Mouse (Mus musculus) right cerebral cortex, adult 18-20 months (tissue): ENCODE data around the gene Utp6.
A peak's percentile ranks its signal among the peaks of the same experiment; 100 is the strongest.

Experiments
- DNase-seq: peaks from one replicate; pipeline ENCODE4 v3.0.0; 2022; ENCODE audit warnings: mixed read lengths

Utp6 gene

DNA sequence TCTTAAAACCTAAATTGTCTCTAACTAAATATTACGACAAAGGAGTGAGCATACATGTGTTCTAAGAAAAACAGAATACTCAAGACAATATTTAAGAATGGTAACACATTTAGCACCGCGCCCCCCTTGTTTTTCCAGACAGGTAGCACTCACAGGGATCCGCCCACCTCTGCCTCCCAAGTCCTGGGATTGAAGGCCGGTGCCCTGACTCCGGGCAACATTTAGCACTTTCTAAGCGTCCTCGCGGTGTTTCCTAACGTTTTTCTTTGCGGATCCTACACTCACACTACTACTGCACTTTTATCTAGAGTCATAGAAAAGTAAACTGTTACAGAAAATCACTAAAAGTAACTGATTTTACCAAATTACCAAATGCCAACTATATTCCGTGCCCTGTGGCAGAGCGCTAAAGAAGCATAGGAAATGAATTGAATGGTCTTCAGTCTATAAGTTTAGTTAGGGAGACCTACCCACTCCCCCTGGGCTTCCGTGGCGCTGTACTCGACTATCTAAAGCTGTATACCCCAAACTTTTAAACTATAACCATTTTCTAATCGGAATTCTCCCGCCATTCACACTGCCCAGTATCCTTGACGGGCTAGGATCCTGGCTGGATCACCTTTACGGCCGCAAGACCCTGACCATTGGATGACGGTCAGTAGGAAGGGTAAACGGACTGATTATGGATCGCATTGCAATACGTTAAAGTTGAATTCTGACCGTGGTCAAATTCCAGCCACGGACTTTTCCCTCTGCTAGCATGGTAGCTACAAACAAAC is 655 bp downstream of the Utp6 start:
- no peak for DNase-seq

DNA sequence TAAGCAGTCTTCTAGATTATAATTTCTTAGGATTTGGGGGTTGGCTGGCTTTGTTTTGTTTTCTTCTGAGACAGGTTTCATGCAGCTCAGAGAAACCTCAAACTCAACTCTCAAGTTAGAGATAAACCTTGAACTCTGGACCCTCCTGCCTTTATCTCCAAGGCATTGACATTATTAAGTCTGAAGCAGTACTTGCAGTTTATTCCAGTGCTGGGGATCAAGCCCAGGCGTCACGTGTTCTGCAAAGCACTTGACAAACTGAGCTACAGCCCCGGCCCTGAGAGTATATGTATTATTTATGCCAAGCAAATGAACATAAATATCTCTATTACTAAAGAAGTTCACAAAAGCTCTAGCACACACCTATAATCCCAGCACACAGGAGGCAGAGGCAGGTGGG is 14.9 kb downstream of the Utp6 start:
- DNase-seq = no peak

DNA sequence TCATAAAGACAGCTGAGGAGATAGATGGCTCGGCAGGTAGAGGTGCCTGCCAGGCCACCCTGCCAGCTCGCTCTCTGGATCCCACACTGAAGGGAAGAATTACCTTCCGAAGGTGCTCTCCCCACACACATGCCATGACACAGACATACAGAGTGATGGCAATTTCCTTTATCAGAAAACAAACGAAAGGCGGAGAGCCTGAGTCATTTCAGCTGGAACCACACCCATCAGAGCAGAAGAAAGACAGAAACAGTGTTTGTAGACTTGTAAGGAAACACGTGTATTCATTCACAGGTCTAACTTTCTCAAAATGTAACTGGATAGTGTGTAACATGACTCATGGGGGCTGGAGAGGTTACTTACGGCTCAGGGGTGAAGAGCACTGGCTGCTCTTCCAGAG is 18.6 kb downstream of the Utp6 start:
- DNase-seq = no peak

DNA sequence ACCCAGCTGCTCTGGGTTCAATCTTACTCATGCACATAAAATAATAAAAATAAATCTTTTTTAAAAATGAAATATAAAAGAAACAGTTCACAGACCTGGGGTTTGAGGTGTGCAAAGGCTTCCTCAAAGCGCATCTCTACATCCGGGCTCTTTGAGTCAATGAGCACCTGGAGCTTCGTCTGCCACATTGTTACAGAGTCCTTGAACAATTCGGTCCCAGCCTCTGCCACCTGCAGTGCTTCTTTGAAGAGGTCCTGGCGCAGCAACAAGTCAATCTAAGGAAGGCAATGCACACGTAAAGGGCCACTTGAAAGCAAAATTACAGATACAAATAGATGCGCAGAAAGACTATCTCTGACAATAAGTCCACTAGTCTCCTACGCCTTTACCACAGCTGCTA is 19.1 kb downstream of the Utp6 start:
- DNase-seq = no peak

DNA sequence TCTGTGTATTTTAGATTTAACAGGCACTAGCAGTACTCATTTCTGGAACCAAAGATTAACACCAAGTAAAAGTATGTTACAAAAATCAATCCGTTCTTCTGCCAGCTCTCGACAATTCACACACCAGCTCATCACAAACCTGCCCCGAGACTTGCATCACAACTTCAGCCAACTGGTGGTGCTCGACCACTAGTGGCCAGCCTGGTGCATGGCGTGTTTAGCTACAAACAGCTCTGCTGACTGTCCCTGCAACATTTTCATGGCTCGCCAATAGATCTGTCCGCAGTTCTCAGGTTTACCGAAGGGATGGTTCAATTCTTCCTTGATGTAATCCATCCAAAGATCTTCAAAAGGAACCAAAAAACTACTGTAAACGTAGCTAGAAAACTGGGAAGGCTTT is 26.4 kb downstream of the Utp6 start:
- no peak for DNase-seq

DNA sequence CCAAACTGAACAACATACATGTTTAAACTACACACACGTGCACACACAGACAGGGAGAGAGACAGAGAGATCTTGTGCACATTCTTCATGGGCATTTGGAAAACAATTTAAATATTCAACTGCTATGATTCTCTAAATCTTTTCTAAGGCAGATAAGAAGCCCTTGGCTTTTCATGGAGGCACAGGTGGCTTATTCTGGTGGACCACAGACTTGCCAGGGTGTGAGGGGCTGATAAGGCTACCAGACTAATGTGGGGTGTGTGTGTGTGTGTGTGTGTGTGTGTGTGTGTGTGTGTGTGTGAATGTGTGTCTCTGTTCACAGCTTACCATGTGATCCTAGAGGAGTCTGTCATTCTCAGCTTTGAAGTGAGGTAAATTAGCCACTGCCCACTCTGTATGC is 39.4 kb downstream of the Utp6 start:
- no peak for DNase-seq

DNA sequence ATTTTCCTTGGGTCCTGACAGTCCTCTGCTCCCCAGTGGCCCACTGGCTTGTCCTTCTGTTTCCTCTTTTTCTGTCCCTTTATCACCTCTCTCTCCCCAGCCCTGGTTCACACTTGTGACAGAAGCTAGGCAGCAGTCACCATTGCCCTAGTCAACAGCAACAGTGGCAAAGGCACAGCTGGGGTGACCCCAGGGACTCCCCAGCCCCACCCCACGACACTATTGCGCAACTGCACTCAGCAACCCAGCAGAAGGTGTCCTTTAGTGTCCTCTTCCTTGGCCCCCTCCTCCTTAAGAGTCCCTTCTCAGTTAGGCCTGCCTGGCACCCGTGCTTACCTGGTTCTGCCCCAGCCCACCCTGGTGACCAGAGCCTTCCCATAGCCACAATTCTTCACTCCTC is 40.0 kb downstream of the Utp6 start:
- DNase-seq = no peak

DNA sequence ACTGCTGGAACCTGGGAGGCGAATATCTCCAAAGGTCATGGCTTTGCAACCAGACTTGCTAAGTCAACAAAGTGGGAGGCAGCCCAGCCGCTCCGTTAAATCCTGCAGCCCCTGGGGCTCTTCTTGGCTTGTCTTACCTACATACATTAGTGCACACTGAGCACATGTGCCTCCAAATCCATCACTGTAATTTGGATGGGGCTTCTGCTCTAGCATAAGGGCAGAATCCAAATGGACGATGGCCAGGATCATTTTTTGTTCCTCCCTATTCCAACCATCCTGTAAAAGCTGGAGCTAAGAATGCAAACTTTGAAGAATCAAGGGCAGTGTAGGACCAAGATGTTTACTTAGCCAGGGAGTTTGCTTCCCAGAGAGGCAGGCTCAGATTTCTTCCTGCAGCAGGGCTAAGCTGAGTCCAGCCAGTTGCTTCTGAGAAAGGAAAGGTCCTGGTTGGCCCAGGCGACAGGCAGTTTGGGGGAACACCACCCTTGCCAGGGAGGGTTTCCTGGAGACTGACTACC is 41.6 kb downstream of the Utp6 start:
- no peak for DNase-seq

DNA sequence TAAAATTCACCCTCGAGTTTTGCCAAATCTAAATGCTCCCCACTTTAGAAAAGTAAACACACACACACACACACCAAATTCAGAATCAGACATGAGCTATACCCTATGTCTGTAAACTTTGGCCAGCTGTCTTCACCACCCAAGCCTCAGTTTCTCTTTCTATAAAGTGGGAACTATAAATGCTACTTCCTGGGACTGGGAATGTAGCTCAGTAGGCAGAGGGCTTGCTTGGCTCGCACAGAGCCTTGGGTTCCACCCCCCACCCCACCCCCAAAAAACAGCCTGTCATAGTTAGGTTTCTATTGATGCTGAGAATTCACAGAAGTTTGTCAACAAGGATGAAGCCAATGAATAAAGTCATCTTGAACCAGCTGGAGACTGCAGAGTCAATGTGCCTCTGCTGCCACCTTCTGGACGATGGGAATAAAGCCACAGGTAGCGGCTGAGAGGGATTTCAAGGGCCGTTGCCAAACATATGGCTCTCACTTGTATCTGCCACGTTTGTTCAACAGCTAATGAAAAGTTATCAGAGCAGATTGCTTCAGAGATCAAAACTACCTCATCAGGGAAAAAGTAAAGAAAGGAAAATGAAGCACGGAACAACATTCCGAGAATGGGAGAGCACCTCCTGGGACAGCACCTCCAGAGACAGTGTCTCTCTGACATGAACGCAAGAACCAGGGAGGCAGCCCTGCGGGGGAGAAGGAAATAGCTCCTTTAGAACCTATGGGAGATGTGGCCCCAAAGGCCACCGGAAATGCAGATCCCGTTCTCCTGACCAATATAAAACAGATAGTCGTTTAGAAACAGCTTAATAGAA is 42.3 kb downstream of the Utp6 start:
- DNase-seq = peak; percentile 81

DNA sequence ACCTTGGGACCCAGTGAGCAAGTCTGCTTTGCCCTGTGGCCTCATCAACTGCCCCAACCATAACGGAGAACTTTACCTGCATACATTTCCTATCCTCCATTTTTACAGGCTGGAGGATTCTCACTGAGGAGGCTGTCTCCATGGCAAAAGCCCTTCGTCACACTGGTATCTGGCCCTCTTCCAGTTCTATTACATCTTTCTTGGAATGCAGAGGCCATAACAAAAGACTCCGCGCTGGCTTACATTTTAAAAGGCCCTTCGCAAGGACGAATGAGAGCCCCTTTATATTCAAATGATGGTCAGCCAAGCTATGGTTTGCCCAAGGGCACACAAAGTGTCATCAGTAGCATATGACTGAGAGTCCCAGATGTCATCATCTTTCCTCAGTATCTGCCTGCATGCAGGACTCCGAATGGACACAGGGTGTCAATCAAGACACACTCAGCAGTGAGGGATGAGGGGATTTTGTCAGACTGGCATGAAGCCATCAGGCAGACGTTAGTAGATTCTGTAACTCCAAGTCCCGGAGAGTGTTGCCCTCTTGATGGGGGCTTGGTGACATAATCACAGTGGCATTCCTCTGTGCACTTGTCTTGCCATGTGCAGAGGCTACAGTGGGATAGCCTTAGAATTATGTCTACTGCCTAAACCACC is 46.4 kb downstream of the Utp6 start:
- DNase-seq = no peak

DNA sequence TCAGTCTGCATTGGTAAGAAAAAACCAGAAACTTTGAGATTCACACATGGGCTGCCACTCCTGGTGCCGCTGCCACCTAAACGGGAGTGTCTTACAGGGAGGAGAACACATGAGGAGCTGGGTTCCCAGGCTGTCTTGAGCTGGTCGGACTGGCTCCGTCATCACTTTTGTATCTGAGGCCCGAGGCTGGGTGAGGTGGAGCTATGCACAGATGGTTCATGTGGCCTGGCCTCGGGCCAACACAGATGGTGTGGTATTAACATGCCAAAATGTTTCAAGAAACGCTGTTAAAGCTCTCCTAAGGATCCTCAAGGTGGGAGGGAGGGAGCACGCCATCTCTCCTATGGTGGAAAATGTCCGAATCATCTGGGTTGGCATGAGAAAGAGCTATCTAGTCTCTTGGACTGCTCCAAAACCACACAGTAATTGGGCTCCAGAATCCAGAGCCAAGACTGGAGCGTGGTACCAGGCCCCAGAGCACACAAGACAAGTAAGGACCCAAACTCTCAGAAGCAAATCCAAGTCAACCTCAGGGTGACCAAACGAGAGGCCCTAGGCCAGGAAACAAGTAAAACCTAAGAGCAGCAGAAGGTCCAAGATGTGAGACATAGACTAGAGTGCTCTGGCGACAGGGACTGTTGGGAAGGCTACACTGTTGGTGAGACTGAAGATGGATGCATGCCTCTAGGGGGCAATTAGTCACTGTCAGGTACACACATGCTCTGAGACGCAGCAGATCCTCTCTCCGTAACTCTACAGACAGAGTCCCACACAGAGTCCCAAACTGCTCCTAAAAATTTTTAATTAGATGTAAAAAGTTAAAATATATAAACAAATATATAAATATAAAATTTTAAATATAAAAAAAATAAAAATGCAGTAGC is 53.3 kb downstream of the Utp6 start:
- peak; percentile 13 for DNase-seq

DNA sequence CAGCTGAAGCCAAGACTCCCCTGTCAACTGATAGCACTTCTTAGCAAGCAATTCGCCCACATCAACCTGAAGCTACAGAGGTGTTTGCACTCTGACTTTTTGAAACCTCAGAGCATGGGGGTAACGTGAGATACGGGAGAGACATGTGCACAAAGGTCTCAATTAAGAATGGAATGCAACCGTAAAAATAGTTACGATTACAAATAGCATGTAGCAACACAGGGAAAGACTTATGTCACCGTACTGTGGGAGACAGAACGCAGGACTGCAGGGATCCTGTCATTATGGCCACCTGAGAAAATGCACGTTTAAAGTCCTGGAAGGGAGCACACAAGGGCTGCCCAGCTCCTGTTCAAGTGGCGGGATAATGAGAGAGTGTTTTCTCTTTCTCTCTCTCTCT is 55.3 kb downstream of the Utp6 start:
- DNase-seq = no peak

DNA sequence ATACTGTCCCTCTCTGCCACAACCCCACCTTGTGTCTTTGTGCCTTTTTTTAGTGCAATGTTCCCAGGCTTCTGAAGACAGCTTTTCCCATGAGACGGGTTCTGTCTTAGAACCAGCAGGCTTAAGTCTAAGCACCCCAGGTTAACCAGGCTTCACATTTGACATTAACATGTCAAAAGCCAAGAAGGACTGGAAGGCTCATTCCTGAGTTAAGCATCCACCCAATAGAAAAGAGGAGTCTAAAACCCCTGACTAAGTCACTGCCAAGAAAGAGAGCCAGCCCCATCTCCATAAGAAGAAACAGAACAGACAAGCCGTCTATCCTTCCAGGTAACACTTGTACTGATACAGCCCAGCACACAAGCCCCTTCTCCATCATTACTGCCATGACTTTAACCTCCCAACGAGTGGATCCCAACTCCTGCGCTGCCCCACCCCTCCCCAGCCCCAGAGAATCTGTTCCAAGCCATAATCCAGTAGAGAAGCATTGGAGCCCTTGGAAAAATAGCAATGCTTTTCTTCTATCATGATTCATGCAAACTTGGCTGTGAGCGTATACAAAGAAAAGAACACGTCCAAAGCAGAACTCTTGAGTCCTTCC is 59.2 kb downstream of the Utp6 start:
- DNase-seq = no peak

DNA sequence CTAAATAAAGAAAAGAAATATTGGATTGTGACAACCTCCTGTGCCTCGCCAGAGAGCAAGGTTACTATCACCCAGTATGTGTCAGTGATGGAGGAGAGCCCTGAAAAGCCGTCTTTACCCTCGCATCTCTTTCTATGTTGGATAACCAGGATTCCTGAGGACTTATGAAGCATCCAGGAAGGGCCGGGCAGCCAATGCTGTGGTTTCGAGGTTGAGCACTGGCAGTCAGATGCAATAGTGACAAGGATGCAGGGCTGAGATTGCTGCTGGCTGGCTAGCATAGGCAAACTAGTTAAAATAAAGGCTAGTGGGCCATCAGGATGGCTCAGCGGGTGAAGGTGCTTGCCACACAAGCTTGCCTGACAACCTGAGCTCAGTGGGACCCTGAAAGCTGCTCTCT is 61.0 kb downstream of the Utp6 start:
- DNase-seq = no peak

DNA sequence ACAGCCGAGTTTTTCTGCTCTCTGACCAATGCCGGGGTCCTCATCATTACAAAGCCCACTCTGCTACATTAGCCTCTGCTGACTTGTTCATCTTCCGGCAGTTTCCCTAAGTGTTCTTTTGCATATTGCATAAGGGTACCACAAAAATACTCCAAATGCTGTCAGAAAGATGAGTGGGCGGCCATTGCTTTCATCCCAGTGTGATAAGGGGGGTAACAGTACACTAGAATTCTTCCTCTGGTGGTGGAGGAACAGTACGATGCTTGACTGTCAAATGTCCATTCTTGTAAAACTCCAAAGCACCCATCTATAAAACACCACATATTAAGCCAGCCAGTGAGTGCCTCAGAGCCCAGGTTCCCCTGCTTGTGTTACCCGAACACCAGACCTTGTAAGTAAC is 69.9 kb downstream of the Utp6 start:
- peak; percentile 51 for DNase-seq

DNA sequence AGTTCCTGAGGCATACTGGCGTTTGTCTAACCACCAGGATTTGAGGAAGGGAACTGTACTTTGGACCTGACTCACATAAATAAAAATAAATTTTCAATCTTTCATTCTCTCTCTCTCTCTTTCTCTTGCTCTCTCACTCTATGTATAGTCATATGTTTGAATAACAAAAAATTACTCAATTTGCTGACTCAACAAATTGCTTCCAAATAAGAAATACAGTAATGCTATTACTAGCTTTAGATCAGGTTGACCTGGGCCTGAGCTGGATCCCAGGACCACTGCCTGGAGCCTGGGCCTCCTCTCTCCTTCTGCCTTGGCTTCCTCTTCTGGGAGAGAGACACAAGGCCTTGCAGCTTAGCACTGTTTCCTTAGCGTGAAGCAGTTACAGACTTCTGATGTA is 71.4 kb downstream of the Utp6 start:
- DNase-seq = no peak

DNA sequence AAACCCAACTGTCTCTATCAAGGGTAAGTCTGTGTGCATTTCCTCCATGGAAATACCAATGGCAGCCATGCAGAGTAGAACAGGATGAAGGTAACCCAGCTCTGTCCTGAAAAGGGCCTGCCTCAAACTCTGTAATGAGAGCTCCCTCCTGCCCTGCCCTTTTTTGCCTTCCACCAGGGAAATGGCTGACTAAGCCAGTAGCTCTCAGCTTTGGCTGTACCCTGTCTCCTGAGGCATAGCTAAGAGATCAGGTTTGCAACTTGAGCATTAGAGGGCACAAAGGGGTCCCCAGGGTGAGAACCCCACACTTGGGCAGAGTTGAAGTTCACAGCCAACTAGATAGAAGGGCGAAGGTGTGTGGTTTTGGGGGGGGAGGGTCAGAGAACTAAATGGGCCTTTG is 75.2 kb downstream of the Utp6 start:
- DNase-seq = no peak

DNA sequence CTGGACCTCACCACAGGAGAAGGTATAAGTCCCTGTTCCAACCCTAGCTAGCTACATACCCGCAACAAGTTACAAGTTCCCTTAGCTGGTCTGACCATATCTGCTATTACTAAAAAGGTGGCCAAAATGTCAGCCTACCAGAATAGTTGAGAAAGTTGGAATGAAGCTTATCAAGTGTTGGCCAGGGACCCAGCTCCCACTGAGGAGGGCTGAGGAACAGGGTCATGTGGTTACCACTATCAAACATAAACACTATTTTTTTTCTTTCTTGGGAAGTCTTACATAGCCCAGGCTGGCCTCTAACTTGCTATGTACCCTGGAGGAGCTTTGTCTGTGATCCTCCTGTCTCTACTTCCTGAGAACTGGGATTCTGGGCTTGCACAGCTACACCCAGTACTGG is 75.8 kb downstream of the Utp6 start:
- no peak for DNase-seq

DNA sequence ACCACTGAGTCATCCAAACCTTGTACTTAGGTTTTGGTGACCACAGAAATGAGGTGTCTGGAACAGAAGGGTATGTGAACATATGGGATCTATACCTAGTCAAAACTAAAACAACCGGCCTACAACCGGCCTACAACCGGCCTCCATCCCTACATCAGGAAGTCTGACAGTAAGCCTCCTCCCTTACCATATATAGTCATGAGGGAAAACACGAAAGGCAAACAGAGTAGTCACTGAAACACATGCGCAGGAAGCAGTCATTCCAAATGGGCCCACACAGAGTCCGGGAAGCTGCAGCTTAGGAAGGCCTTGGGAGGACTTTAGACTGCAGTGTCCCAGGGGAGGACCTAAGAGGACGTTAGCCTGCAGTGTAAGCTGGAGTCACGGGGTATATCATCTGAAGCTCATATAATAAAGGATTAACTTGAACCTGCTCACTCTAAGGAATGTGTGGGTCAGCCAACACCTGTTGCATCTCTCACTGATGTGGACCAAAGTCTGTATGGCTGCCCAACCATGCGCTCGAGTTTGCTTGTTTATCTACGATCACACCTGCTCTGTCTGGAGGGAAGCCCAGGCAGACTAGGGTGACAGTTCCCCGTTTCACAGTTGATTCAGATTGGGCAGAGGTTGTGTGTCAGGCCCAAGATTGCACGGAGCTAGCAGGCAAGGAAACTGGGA is 76.3 kb downstream of the Utp6 start:
- no peak for DNase-seq

DNA sequence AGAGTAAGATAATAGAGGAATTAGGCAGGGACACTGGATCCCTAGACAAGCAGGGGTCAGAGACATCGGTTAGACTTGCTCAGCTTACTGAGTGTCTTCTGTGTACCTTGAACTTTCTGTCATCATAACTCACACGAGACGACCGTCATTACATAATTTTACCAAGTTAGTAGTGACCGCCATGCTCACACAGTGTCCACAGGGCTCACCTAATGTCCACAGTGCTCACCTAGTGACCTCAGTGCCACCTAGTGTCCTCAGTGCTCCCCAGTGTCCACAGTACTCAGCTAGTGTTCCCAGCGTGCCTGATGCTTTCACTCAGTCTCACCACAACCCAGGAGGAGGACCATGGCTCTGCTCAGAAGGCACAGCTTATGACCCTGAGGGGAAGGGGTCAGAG is 77.4 kb downstream of the Utp6 start:
- DNase-seq = no peak
